Mouse (Mus musculus) CD4-positive naive resting alpha-beta T cell, adult 76 days (primary cell): ENCODE data around the gene Nudt11. TPM values are rescaled to one million over a fixed set of nuclear protein-coding genes. Genes with fewer than 3 reads are reported as not detected.

Experiments used
- total RNA-seq: library from RNA; stranded (reverse); gene quantifications from one replicate; pipeline ENCODE4 v1.2.4, GENCODE M21; 2023

Nudt11 gene
- total RNA-seq, result not detected

GRCm38 (mm10) chrX:6047066-6047935 lies at the start of gene Nudt11:
Gene Nudt11 (plus strand): TSS chrX:6047453.

GRCm38 (mm10) chrX:6082954-6083680 lies 35.9 kb downstream of the Nudt11 start, which contains the start of gene AU022751:
Gene AU022751 (minus strand): TSS chrX:6083419.

Other genes starting within 250 kb of the Nudt11 start
- not detected for gene AU022751, start 36.0 kb downstream of the Nudt11 start, total RNA-seq
- not detected for gene Nudt10, start 125.6 kb downstream of the Nudt11 start, total RNA-seq